Mouse (Mus musculus) A20 (cell line): ENCODE measurements around the gene Gpr26.

ENCODE experiments used
- DNase-seq: peaks from one replicate; pipeline ENCODE4 v3.0.0-alpha.2; 2011; ENCODE audit warnings: low read depth, low spot score

The Gpr26 gene

DNA sequence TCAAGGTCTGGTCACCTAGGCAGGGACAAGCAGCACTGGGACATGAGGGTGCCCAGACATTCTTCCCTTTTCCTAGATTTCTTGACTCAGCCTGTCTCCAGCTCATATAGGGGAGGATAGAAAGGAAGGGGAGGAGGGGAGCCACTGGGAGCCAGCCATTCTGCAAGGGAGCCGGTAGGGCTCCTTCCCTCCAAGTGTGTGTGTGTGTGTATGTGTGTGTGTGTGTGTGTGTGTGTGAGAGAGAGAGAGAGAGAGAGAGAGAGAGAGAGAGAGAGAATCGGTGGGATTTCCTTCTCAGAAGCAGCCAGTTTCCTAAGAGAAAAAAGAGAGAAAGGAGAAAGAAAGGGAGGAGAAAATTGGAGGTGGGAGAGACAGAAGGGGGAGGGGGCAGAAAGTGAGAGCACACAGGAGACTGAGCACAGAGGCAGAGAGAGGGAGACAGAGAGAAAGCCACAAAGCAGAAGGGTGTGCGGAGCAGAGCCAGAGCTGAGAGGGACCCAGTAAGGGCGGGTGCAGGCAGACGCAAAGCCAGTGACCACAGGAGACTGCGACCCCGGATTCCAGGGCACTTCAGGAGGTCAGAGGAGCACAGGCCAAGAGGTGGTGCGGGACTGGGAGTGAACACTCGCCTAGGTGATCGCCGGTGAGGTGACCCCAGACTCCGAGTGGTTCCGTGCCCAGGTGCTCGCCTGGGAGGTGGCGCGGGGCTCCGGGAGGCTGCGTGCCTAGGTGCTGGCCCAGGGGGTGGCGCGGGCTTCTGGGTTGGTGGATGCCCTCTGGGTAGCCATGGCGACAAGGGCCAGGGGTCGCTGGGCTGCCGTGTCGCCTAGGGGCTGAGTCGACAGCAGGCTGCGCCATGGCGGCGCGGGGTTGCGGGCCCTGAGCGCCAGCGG is at the start of gene Gpr26:
Gene Gpr26, plus strand, starts transcription at position 438 of the 893 bp plus-strand sequence.
- no peak for DNase-seq

- DNase-seq: no peak
Measured at GRCm38 (mm10) chr7:131917384-131917783, 48.9 kb upstream of the Gpr26 start.

DNA sequence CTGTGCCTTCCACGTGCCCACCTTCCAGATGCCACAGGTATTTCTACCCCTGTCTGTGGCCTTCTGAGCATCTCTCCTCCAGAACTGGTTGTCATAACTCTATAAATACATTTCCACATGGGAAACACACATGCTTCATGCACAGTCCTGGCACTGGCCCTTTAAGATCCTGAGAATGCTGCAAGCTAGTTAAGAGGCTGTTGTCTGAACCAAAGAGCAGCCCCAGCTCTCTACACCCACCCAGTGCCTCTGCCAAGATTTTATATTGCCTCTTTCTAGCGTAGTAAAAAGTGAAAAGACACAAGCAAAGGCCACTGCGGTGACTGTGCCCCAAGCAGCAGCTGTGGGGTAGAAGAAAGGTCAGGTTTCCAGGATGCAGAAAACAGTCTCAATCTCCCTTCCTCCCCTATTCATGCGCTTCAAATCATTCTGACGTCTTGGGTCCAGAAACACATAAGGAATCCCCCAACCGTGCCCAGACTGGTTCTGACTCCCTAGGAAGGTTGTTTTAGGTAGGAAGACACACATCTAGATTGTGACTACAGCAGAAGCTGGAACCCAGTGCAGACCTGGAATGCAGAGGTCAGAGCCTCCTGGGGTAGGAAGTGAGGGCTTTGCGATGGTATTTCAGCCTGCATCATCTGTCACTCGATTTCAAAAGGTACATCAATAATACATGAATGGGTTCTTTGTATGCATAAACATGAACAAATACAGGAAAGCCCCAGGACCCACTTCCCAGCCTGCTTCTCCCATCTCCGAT is 38.8 kb upstream of the Gpr26 start:
- no peak for DNase-seq

DNA sequence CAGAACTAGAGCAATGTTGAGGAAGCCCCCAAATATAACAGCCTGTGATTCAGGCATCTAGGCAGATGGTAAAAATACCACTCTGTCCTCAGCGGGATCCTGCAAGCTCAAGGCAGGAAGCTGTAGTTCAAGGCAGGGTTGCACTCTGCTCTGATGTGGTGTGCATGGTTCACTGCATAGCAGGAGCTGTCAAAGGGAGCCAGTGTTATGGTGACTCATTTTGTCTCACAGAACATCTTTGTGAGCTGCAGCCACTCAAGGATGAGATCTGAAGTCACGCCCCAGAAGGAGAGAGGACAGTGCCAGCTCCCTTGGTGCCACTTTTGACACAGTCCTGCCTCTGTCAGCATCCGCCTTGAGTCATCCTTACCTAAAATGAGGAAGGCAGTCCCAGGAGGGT is 28.6 kb upstream of the Gpr26 start:
- DNase-seq: no peak

GRCm38 (mm10) chr7:131951131-131951530 is 15.1 kb upstream of the Gpr26 start:
- DNase-seq: no peak

DNA sequence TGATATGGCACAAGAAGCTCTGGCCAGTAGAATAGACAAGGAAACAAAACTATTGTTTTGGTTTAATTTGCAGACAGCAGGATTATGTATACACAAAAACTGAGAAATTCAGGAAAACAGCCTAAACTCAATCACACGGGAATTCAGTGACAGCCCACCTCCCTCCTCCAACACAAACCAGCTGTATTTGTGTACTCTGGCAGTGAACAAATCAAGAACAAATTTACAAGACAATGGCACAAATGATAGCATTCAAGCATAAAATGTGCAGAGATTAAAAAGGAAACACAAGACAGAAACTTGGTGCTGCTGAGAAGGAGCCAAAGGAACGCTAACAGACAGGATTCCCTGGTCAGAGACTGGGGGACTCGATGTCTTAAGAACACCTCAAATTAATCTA is 12.9 kb upstream of the Gpr26 start:
- DNase-seq: no peak

- no peak for DNase-seq
Measured at GRCm38 (mm10) chr7:131958705-131959104, 7.6 kb upstream of the Gpr26 start.

- peak; percentile 4 for DNase-seq
Measured at GRCm38 (mm10) chr7:131960551-131960950, 5.7 kb upstream of the Gpr26 start.

DNA sequence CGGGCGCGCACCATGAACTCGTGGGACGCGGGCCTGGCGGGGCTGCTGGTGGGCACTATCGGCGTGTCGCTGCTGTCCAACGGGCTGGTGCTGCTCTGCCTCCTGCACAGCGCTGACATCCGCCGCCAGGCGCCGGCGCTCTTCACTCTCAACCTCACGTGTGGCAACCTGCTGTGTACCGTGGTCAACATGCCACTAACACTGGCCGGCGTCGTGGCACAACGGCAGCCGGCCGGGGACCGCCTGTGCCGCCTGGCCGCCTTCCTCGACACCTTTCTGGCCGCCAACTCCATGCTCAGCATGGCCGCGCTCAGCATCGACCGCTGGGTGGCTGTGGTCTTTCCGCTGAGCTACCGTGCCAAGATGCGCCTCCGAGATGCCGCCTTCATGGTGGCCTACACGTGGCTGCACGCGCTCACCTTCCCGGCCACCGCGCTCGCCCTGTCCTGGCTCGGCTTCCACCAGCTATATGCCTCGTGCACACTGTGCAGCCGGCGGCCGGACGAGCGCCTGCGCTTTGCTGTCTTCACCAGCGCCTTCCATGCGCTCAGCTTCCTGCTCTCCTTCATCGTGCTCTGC is 745 bp downstream of the Gpr26 start:
- DNase-seq: no peak

DNA sequence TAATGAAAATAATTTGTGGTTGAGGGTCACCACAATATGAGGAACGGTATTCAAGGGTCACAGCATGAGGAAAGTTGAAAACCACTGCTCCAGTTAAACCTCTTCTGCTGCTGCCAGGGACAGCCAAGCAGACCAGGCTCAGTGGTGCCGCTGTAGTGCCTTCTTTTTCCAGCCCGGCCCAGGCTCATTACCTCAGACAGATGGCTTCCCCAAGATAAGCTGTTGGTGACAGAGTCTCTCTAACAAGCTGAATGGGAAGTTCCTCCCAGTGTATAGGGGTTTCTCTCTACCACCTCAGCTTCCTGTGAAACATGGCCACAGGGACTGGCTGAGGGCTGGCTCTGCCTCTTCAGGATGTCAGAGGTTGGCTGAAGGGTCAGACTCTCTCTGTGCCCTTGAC is 4.0 kb downstream of the Gpr26 start:
- no peak for DNase-seq

DNA sequence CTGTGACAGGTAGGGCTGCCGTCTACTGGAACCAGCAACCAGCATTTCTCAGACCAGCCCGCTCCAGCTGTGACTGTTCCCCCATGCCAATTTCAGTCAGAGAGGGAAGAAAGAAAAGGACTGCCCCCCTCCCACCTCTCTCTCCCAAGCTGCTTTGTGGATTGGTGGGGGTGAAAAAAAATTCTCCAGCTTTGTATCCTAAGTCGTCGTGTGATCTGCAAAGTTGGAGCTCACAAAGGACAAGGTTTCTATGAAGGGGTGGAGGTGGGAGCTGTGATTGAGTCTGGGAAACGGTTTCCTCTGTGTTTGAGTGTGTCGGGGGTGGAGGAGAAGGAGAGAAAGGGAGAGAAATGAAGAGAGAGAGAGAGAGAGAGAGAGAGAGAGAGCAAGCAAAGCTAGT is 9.6 kb downstream of the Gpr26 start:
- no peak for DNase-seq

GRCm38 (mm10) chr7:131978609-131979008 is 12.3 kb downstream of the Gpr26 start:
- no peak for DNase-seq

DNA sequence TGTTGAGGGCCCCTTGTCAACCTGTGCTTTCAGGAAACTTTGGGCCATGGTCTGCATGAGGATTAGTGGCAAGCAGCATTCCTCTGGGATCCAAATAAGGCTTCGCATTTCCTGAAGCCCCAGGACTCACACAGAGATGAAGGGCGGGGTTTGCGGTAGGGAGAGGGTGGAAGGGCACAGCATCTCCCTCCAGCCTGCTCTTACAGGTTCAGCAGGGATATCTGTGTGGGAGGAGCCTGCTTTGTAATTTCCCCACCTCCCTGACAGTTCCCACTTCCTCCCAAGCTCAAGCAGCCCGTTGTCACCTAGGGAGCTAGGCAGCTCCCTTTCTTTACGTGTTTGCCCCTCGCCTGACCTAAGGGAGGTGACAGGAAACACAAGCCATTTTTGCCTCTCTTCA is 22.8 kb downstream of the Gpr26 start:
- no peak for DNase-seq

DNA sequence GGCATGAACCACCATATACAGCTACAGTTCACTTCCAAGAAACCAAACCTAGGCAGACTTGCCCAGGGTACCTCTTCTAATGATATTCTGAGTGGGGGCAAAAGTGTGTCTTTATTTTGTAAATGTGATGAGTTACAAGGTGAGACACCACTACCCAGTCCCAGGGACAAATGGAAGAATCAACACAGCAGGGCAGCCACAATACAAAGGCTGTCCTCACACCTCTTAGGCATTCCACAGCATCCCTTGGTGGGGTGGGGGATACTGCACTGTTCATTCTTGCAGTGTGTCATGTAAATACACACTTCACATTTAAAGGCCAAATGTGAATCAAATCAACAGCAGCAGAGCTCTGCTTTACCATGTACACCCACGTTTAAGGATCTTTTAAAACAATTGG is 26.0 kb downstream of the Gpr26 start:
- DNase-seq: no peak

DNA sequence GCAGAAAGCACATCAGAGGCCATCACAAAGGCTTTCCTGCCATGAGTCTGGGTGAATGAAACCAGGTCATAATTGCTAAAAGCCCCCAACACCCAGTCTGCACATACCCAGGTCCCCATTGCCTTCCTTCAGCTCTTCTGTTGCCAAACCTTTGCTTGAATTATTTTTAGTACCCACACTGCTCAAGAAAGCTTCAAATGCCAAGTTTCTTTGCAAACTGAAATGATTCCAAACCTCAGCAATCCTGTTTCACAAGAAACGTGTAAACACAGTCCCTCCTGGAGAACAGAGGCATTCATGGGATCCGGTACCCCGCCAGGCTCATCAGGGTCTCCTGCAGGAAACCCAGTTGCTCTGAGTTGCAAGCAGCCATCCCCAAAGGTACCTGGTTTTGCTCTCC is 26.6 kb downstream of the Gpr26 start:
- DNase-seq: no peak

- DNase-seq: no peak
Measured at GRCm38 (mm10) chr7:132005996-132006696, 39.9 kb downstream of the Gpr26 start.

DNA sequence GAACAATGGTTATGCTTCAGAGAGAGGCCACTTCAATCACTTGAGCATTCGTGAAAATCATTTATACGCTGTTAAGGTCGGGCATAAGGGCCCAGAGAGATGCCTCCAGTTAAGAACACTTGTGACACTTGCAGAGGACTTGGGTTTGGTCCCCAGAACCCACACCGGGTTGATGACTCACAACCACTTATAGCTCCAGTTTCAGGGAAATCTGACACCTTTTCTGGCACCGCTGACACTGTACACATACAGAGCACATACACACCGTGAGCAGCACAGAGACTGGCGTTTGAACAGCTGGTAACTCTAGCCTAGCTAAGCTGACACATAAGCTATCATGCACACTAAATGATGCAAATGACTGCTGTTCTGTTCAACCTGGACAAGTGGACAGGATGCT is 42.7 kb downstream of the Gpr26 start:
- DNase-seq: no peak

DNA sequence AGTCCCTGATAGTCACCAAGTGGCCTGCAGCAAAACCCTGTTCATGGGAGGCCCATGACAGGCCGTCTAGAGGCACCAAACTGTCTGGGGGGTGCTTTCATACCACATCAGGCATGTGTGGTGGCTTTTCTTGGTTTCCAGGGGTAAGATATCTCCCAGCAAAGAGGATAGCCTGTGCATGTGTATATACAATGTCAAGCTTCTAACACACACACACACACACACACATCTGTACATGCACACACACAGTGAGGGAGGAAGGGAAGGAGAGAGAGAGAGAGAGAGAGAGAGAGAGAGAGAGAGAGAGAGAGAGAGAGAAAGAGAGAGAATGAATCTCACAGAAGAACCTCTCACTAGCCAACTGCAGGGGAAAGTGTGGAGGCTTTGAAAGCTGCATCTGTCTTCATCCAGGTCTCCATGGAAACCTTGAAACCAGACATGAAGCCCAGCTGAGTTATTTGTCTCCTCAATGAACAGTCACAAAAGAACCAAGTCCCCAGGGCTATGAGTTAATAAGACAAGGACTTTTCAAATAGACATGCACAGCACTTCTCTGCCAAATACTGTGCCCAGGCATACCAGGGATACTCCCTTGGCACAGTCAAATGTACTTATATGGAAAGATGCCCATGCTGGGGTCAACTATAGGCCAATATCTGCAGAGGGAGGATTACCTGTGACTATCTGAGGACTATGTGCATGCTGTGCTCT is 46.9 kb downstream of the Gpr26 start:
- no peak for DNase-seq

DNA sequence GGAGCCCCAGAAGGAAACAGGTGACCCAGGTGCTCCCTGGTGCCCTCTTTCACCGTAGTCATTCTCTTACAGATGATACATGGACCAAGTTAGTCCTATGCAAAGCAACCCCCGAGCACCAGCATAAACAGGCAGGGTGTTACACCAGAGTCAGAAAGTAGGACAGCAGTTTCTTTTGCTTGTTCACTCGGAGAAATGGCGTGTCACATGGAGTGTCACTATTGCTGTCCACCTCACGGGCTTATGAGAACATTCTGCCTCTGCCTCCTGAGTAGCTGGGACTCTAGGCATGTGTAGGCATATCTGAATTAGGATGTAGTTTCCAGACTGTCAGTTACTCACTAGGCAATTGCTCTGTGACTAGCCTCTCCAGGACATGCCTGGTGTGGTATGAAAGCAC is 47.7 kb downstream of the Gpr26 start:
- DNase-seq: no peak

GRCm38 (mm10) chr7:132015193-132015592 is 48.9 kb downstream of the Gpr26 start:
- DNase-seq: no peak

GRCm38 (mm10) chr7:132015933-132016332 is 49.7 kb downstream of the Gpr26 start:
- DNase-seq: no peak
